Mouse (Mus musculus): ENCODE results near the gene Tns3.
A peak's percentile ranks its signal among the peaks of the same experiment; 100 is the strongest.

Tns3 gene

GRCm38 (mm10) chr11:8664393-8664743 is at the start of gene Tns3:
Gene Tns3, minus strand, starts transcription at chr11:8664535.
- DNase-seq = peak; percentile 69

GRCm38 (mm10) chr11:8706246-8707041 is 42.1 kb upstream of the Tns3 start:
- no peak for DNase-seq

GRCm38 (mm10) chr11:8705156-8705555 is 40.8 kb upstream of the Tns3 start:
- no peak for DNase-seq

- DNase-seq = peak; percentile 25
Measured at GRCm38 (mm10) chr11:8703876-8704275, 39.5 kb upstream of the Tns3 start.

- DNase-seq = no peak
Measured at GRCm38 (mm10) chr11:8702532-8702886, 38.2 kb upstream of the Tns3 start.

GRCm38 (mm10) chr11:8701845-8702531 is 37.7 kb upstream of the Tns3 start:
- no peak for DNase-seq

- DNase-seq = no peak
Measured at GRCm38 (mm10) chr11:8701400-8701799, 37.1 kb upstream of the Tns3 start.

- no peak for DNase-seq
Measured at GRCm38 (mm10) chr11:8700641-8701221, 36.4 kb upstream of the Tns3 start.

GRCm38 (mm10) chr11:8699777-8700176 is 35.4 kb upstream of the Tns3 start:
- DNase-seq = no peak

GRCm38 (mm10) chr11:8697670-8698069 is 33.3 kb upstream of the Tns3 start:
- DNase-seq = no peak

- no peak for DNase-seq
Measured at GRCm38 (mm10) chr11:8694096-8694495, 29.8 kb upstream of the Tns3 start.

- no peak for DNase-seq
Measured at GRCm38 (mm10) chr11:8692536-8693471, 28.5 kb upstream of the Tns3 start.

- no peak for DNase-seq
Measured at GRCm38 (mm10) chr11:8692162-8692535, 27.8 kb upstream of the Tns3 start.

- no peak for DNase-seq
Measured at GRCm38 (mm10) chr11:8691605-8692004, 27.3 kb upstream of the Tns3 start.

GRCm38 (mm10) chr11:8690633-8691032 is 26.3 kb upstream of the Tns3 start:
- DNase-seq = no peak

- peak; percentile 74 for DNase-seq
Measured at GRCm38 (mm10) chr11:8689515-8689914, 25.2 kb upstream of the Tns3 start.

GRCm38 (mm10) chr11:8688907-8689306 is 24.6 kb upstream of the Tns3 start:
- DNase-seq = no peak

GRCm38 (mm10) chr11:8686501-8686900 is 22.2 kb upstream of the Tns3 start:
- no peak for DNase-seq

GRCm38 (mm10) chr11:8686061-8686460 is 21.7 kb upstream of the Tns3 start:
- no peak for DNase-seq

GRCm38 (mm10) chr11:8685195-8685594 is 20.9 kb upstream of the Tns3 start:
- DNase-seq = no peak

GRCm38 (mm10) chr11:8684262-8684661 is 19.9 kb upstream of the Tns3 start:
- DNase-seq = no peak

GRCm38 (mm10) chr11:8681356-8681755 is 17.0 kb upstream of the Tns3 start:
- DNase-seq = no peak

- DNase-seq = no peak
Measured at GRCm38 (mm10) chr11:8680650-8681049, 16.3 kb upstream of the Tns3 start.
